Mouse (Mus musculus) embryonic facial prominence, embryonic 10.5 days (tissue): ENCODE measurements around the gene Gm8334. TPM values are rescaled to one million over a fixed set of nuclear protein-coding genes. Genes with fewer than 3 reads are reported as not detected.
"Not testable (repeated sequence)": the region's sequence is repeated elsewhere in the genome, so short reads cannot be mapped to it uniquely, and the experiment has no call there.

Experiments used
- DNase-seq: peaks from one replicate; pipeline ENCODE4 v3.0.0-alpha.2; 2017; ENCODE audit warnings: low spot score
- H3K27ac ChIP-seq: fragments of 300-500 bp; sonication (generic); replicated peaks from 2 replicates; pipeline ENCODE4 v1.5.1; 2016; ENCODE audit warnings: mild to moderate bottlenecking
- H3K27me3 ChIP-seq: fragments of 300-500 bp; sonication (generic); replicated peaks from 2 replicates; pipeline ENCODE4 v1.6.1; 2016; ENCODE audit warnings: low read depth, mild to moderate bottlenecking; ENCODE audit not compliant: poor library complexity, severe bottlenecking
- H3K36me3 ChIP-seq: fragments of 300-500 bp; sonication (generic); replicated peaks from 2 replicates; pipeline ENCODE4 v1.6.1; 2016; ENCODE audit warnings: mild to moderate bottlenecking, moderate library complexity
- H3K4me1 ChIP-seq: fragments of 300-500 bp; sonication (generic); 2 replicates; pipeline ENCODE4 v1.6.1; 2016
- H3K4me3 ChIP-seq: fragments of 300-500 bp; sonication (generic); 2 replicates; pipeline ENCODE4 v1.5.1; 2016; ENCODE audit warnings: mild to moderate bottlenecking, moderate library complexity
- H3K9me3 ChIP-seq: fragments of 300-500 bp; sonication (generic); 2 replicates; pipeline ENCODE4 v1.6.1; 2016; ENCODE audit warnings: mild to moderate bottlenecking
- WGBS: fragments of 180-500 bp; shearing (Covaris S2); methylation state at CpG from one replicate; pipeline ENCODE4 v1.1.7; 2016; 5-methylcytosine and 5-hydroxymethylcytosine counted together
- polyA plus RNA-seq: library from polyadenylated mRNA; unstranded; fragments of >200 nt; fragmentation: Nextera tagmentation; extraction: Ambion mirVana; gene quantifications from 2 replicates; pipeline ENCODE4 v1.2.1, GENCODE M21; 2016

Gm8334 gene
- polyA plus RNA-seq = not detected in 2 replicates

DNA sequence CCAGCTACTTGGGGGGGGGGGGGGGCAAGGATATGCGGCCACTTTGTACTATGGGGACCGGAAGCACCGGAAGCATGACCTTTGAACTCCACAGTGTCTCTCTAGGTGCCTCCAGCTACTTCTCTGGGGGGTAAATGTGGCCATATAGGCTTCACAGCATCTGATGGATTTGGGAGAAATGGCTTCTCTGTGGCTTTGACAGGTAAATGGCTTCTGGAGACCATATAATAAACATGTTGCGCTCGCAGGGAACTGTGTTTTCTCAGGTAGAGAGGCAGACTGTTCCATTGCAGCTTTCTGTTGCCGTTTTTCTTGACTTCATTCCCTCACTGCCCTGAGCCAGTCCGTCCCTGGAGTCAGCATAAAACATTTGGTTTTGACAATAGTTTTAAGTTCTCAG is at the start of gene Gm8334:
Gene Gm8334 (minus strand): TSS at position 101 of the 400 bp plus-strand sequence.
- H3K4me3 ChIP-seq, DNase-seq, H3K36me3 ChIP-seq, H3K9me3 ChIP-seq, H3K27me3 ChIP-seq, H3K4me1 ChIP-seq, H3K27ac ChIP-seq: not testable (repeated sequence)
- WGBS = 83% methylated on average over 4 of the region's 7 CpGs

DNA sequence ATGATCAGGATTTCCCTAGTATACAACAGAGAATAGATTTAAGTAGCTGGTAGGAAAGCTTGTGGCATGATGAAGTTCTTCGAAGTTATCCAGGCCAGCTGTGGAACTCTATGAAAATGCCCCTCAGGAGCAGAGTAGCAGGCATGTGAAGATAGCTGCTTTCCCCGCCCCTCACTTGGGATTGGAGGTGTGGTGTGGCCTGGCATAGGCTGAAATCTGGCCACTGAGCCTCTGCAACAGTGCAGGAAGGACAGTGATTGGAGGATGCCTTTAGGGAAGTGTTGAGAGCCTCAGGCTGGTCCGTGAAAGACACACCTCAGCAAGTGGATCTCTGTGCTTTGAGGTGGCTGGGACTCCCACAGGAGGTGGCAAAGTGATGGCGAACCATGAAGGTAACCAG is 48.3 kb upstream of the Gm8334 start, which contains the start of gene Gm15127:
Gene Gm15127 (plus strand): TSS at position 301 of the 400 bp plus-strand sequence.
- H3K9me3 ChIP-seq, H3K4me1 ChIP-seq, H3K27ac ChIP-seq, H3K36me3 ChIP-seq, H3K27me3 ChIP-seq, DNase-seq, H3K4me3 ChIP-seq: not testable (repeated sequence)
- 88% methylated on average over 3 of the region's 4 CpGs for WGBS

Other genes starting within 250 kb of the Gm8334 start
- gene Gm15114, start 126.2 kb downstream of the Gm8334 start, polyA plus RNA-seq = not detected in 2 replicates
- gene Gm15127, start 48.4 kb upstream of the Gm8334 start, polyA plus RNA-seq = not detected in 2 replicates
- gene Luzp4, start 242.5 kb upstream of the Gm8334 start, polyA plus RNA-seq = not detected in 2 replicates